Mouse (Mus musculus) testis, adult 2 months (tissue): ENCODE results near the gene Nrxn1.

Experiments used
- CTCF ChIP-seq: fragments of 200-500 bp; IDR thresholded peaks from 2 replicates; pipeline ENCODE4 v1.5.1; 2012; ENCODE audit warnings: low read depth, mild to moderate bottlenecking, inconsistent platforms, low read length, moderate library complexity; ENCODE audit not compliant: control insufficient read depth, insufficient read depth, insufficient replicate concordance
- POLR2A ChIP-seq: fragments of 200-500 bp; IDR thresholded peaks from 2 replicates; pipeline ENCODE4 v1.6.1; 2012; ENCODE audit warnings: low read depth, mild to moderate bottlenecking, inconsistent platforms, low read length, moderate library complexity; ENCODE audit not compliant: control insufficient read depth

DNA sequence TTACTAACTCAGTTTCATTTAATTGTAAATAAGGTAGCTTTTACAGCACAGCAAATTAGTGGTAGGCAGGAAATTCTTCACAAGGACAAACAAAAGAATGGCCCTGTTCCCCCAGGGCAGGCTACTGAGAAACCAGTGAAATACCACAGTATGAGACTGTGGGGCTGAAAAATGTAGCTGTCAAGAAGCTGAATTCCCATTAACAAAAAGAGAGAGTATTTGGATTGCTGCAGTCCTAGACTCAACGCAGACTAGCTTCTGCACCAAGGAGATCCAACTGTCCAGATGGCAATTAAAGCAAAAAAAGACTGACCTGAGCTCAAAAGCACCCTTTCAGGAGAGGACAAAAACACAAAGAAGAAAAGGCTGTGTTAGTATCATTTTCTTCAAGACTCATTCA is 324.7 kb downstream of the Nrxn1 start:
- TF ChIP-seq CTCF (no peak), POLR2A (no peak)
